Mouse (Mus musculus) midbrain, embryonic 14.5 days (tissue): ENCODE data around the gene Gm49388. TPM values are rescaled to one million over a fixed set of nuclear protein-coding genes. Genes with fewer than 3 reads are reported as not detected.

Source experiments
- ATAC-seq: fragments of 200-750 bp; cut with Nextera tagmentation; 2 replicates; pipeline ENCODE4 v1.8.0; 2017; ENCODE audit warnings: moderate number of reproducible peaks, moderate library complexity; ENCODE audit not compliant: low FRiP score, low TSS enrichment
- DNase-seq: peaks from one replicate; pipeline ENCODE4 v3.0.0-alpha.2; 2015
- H3K27ac ChIP-seq: fragments of 300-500 bp; sonication (generic); replicated peaks from 2 replicates; pipeline ENCODE4 v1.5.1; 2014; ENCODE audit warnings: mild to moderate bottlenecking, low read depth, low read length, moderate library complexity
- H3K27me3 ChIP-seq: fragments of 300-500 bp; sonication (generic); 2 replicates; pipeline ENCODE4 v1.6.1; 2014; ENCODE audit warnings: low read length, control low read depth, mixed read lengths; ENCODE audit not compliant: control insufficient read depth, insufficient read depth
- H3K36me3 ChIP-seq: fragments of 300-500 bp; sonication (generic); 2 replicates; pipeline ENCODE4 v1.6.1; 2014; ENCODE audit warnings: low read length, control low read depth; ENCODE audit not compliant: control insufficient read depth, insufficient read depth
- H3K4me1 ChIP-seq: fragments of 300-500 bp; sonication (generic); 2 replicates; pipeline ENCODE4 v1.6.1; 2014; ENCODE audit warnings: mild to moderate bottlenecking, antibody characterized with exemption, low read length, control low read depth; ENCODE audit not compliant: control insufficient read depth, insufficient read depth
- H3K4me2 ChIP-seq: fragments of 300-500 bp; sonication (generic); 2 replicates; pipeline ENCODE4 v1.6.1; 2014; ENCODE audit warnings: mild to moderate bottlenecking, low read length, moderate library complexity
- H3K4me3 ChIP-seq: fragments of 300-500 bp; sonication (generic); replicated peaks from 2 replicates; pipeline ENCODE4 v1.5.1; 2014; ENCODE audit warnings: low read depth, low read length
- H3K9ac ChIP-seq: fragments of 300-500 bp; sonication (generic); replicated peaks from 2 replicates; pipeline ENCODE4 v1.6.1; 2014; ENCODE audit warnings: mild to moderate bottlenecking, low read length, moderate library complexity
- H3K9me3 ChIP-seq: fragments of 300-500 bp; sonication (generic); 2 replicates; pipeline ENCODE4 v1.6.1; 2016; ENCODE audit warnings: low read length, control low read depth, mixed read lengths; ENCODE audit not compliant: control insufficient read depth
- WGBS: fragments of 180-500 bp; shearing (Covaris S2); extraction: QIAGEN DNeasy Blood & Tissue Kit; methylation state at CpG from one replicate; pipeline ENCODE4 v1.1.7; 2014; 5-methylcytosine and 5-hydroxymethylcytosine counted together
- polyA plus RNA-seq: library from polyadenylated mRNA; unstranded; fragments of >200 nt; fragmentation: Nextera tagmentation; extraction: Ambion mirVana; gene quantifications from 2 replicates; pipeline ENCODE4 v1.2.1, GENCODE M21; 2014

The Gm49388 gene
- polyA plus RNA-seq, 1 experiment from 2014 or later = not detected

DNA sequence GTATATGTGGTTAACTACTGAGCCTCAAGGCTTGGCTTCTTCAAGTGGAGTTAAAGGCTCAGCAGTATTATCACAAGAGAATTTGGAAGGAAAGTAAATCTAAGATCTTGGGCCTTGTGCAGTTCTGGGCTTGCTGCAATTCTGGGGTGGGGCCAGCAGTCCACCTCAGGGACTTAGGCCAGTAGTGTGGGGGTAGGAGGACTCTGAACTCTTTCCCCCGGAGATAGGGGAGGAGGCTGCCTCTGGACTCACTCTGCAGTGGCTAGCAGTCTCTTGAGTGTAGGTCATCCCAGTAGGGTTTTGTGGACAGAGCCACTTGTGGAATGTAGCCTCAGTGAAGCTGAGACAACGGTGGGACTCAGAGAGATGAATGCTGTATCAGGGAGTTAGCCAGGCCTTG, 19.7 kb upstream of the Gm49388 start:
- H3K9ac ChIP-seq = no peak overlapping the region
- WGBS = 89% methylated on average over 2 of the region's 2 CpGs

DNA sequence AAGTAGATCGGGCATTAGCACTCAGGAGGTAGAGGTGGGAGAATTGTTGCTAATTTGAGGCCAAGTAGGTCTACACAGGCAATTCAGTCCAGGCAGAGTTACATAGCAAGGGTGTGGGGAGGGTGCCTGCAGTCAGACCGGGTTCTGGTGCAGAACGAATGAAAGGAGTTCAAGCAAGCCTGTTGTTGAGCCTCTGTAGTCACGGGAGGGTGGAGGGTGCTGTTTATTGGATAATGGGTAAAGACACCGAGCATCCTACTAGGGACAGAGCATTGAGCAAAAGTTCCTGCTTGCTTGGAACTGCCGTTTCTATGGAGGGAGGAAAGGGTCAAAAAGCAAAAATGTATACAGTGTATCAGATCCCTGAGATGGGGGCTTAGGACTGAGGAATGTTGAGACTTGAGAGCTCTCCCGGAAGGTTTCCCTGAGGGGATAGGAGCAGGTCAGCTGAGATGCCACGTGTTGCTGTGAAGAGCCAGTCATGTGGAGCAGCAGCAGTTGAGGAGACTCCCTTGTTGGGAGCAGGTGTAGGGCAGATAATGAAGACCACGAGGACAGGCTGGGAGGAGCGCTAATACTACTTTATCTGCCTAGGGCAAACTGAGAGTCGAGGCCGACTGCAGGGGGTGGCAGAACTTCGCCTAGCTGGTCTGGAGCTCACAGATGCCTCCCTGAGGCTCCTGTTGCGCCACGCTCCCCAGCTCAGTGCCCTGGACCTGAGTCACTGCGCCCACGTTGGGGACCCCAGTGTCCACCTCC, 18.4 kb upstream of the Gm49388 start:
- H3K4me3 ChIP-seq = no peak overlapping the region
- H3K9ac ChIP-seq = no peak overlapping the region
- H3K9me3 ChIP-seq = no peaks in the 10 kb centered on the region
- peaks cover 63% of the 10 kb centered on the region for H3K36me3 ChIP-seq
- H3K27ac ChIP-seq = no peak overlapping the region
- no peak for ATAC-seq
- H3K4me1 ChIP-seq = peaks cover 23% of the 10 kb centered on the region
- DNase-seq = no peak
- WGBS = 83% methylated on average over 17 of the region's 17 CpGs
- H3K4me2 ChIP-seq = no peak overlapping the region
- no peaks in the 10 kb centered on the region for H3K27me3 ChIP-seq

More for the DNA sequence above, 19.7 kb upstream of the Gm49388 start:
- Histone ChIP-seq H3K4me1 (peaks cover 22% of the 10 kb centered on the region), H3K4me2 (no peak overlapping the region), H3K9me3 (no peaks in the 10 kb centered on the region), H3K27me3 (no peaks in the 10 kb centered on the region), H3K36me3 (peaks cover 70% of the 10 kb centered on the region), H3K27ac (no peak overlapping the region), H3K4me3 (no peak overlapping the region)
- ATAC-seq (no peak), DNase-seq (no peak)

- Histone ChIP-seq H3K4me3 (no peak overlapping the region), H3K36me3 (peaks cover 55% of the 10 kb centered on the region), H3K27ac (0 out of 2 replicates have a peak overlapping the region, but pooled peaks have one; percentile 49), H3K9ac (no peak overlapping the region), H3K27me3 (no peaks in the 10 kb centered on the region), H3K4me1 (peaks cover 23% of the 10 kb centered on the region), H3K4me2 (no peak overlapping the region), H3K9me3 (no peaks in the 10 kb centered on the region)
- no peak for ATAC-seq
- no peak for DNase-seq
- WGBS = 95% methylated on average over 19 of the region's 19 CpGs
Measured at GRCm38 (mm10) chr7:127767671-127768345, 17.6 kb upstream of the Gm49388 start.

- H3K4me3 ChIP-seq = no peak overlapping the region
- no peak overlapping the region for H3K9ac ChIP-seq
- H3K27ac ChIP-seq = 0 out of 2 replicates have a peak overlapping the region, but pooled peaks have one; percentile 49
- H3K4me2 ChIP-seq = peak overlapping the region; percentile 64; the same call in 1 of the 2 replicates
- WGBS = 50% methylated on average over 13 of the region's 13 CpGs
- no peaks in the 10 kb centered on the region for H3K27me3 ChIP-seq
- H3K4me1 ChIP-seq = peaks cover 23% of the 10 kb centered on the region
- DNase-seq (no peak), ATAC-seq (no peak)
- H3K36me3 ChIP-seq = peaks cover 51% of the 10 kb centered on the region
- H3K9me3 ChIP-seq = no peaks in the 10 kb centered on the region
Measured at GRCm38 (mm10) chr7:127768346-127768996, 16.9 kb upstream of the Gm49388 start.

DNA sequence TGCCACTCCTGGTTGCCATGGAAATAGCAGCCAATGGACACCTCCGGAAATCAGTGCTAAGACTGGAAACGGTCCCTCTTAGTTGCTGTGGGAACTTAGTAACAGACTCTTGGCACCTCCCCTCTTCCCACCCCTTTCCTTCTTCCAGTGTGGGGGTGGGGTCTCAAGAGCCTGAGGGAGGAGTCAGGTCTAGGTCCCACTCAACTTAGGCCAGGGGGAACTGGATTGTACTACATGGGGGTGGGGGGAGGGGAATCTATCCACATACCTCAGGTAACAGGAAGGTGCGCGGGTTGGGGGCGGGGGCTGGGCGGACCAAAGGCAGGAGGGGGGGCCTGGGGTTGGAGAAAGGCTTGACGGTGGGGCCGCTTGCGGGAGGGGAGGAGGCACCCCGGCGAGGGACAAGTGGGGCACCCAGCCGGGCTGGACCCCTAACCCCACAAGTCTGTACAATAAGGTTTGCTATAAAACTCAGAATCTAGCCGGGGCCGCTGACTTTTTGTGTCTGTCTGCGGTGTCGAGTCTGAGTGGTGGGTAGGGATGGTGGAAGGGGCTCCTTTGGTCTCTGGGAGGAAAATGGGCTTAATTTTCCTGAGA, 16.3 kb upstream of the Gm49388 start:
- H3K9me3 ChIP-seq = no peaks in the 10 kb centered on the region
- ATAC-seq (peak; percentile 82), DNase-seq (peak; percentile 93)
- peak overlapping the region; percentile 58; the same call in 1 of the 2 replicates for H3K9ac ChIP-seq
- H3K27ac ChIP-seq = peak overlapping the region; percentile 71
- peaks cover 45% of the 10 kb centered on the region for H3K36me3 ChIP-seq
- WGBS = 2% methylated on average over 16 of the region's 16 CpGs
- H3K27me3 ChIP-seq = no peaks in the 10 kb centered on the region
- H3K4me3 ChIP-seq = peak overlapping the region; percentile 38
- peaks cover 23% of the 10 kb centered on the region for H3K4me1 ChIP-seq
- peak overlapping the region; percentile 64 for H3K4me2 ChIP-seq

GRCm38 (mm10) chr7:127769651-127770038, 15.8 kb upstream of the Gm49388 start, which contains the start of gene Orai3:
TSS of gene Orai3 (plus strand) at chr7:127769815.
- H3K4me2 ChIP-seq = peak within 1 kb of the TSS; percentile 64
- H3K9ac ChIP-seq = peak within 1 kb of the TSS; percentile 58
- H3K4me1 ChIP-seq = peaks cover 23% of the 10 kb centered on the region
- peaks cover 40% of the 10 kb centered on the region for H3K36me3 ChIP-seq
- 2% methylated on average over 24 of the region's 24 CpGs for WGBS
- no peaks in the 10 kb centered on the region for H3K9me3 ChIP-seq
- H3K27ac ChIP-seq = peak within 1 kb of the TSS; percentile 71
- peak; percentile 78 for DNase-seq
- no peaks in the 10 kb centered on the region for H3K27me3 ChIP-seq
- peak within 1 kb of the TSS; percentile 38 for H3K4me3 ChIP-seq
- ATAC-seq = peak; percentile 65

DNA sequence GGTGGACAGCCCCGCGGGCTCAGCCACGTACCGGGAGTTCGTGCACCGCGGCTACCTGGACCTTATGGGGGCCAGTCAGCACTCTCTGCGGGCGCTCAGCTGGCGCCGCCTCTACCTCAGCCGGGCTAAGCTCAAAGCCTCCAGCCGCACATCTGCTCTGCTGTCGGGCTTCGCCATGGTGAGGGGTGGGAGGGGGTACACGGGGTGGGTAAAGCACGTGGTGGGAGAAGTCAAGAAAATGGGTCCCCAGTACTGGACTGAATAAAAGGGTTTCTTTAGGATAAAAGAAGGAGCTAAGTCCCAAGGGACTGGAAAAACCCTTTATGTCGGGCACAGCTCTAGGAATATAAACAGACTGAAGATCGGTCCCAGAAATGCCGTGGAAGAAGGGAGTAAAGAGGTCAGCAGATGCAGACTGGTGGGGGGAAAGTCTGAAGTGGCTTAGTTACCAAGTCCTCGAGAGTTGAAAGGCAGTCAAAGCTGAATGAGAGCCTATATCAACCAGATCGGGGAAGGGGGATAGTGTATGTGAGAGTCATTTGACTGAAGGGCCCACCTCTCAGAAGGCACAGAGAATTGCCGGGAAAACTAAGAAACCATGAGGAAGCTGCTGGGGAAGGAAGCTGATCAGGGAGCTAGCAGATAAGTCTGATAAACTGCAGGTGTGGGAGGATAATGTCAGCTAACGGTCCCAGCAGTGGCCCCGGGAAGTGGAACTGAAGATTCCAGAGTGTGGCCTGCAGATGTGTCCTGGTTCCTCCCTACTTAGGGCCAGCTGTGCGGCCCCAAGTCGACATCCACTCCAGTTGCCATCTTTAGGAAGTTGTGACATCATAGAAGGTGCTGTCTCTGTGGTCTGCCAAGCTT, 15.1 kb upstream of the Gm49388 start:
- DNase-seq = peak; percentile 60
- ATAC-seq = peak; percentile 46
- no peaks in the 10 kb centered on the region for H3K9me3 ChIP-seq
- WGBS = 7% methylated on average over 27 of the region's 27 CpGs
- H3K27me3 ChIP-seq = no peaks in the 10 kb centered on the region
- H3K27ac ChIP-seq = peak overlapping the region; percentile 71; the same call in 1 of the 2 replicates
- H3K36me3 ChIP-seq = peaks cover 33% of the 10 kb centered on the region
- peaks cover 23% of the 10 kb centered on the region for H3K4me1 ChIP-seq
- H3K4me2 ChIP-seq = peak overlapping the region; percentile 64
- H3K4me3 ChIP-seq = peak overlapping the region; percentile 38
- H3K9ac ChIP-seq = peak overlapping the region; percentile 58
